Mouse (Mus musculus): Measurements from ENCODE around the gene Lgr6.
"Not testable (repeated sequence)": the region's sequence is repeated elsewhere in the genome, so short reads cannot be mapped to it uniquely, and the experiment has no call there.

Gene Lgr6

GRCm38 (mm10) chr1:135128986-135129385 is 23.9 kb upstream of the Lgr6 start:
- DNase-seq (ENCODE audit: low spot score): no peak

GRCm38 (mm10) chr1:135128011-135128441 is 22.9 kb upstream of the Lgr6 start:
- no peak for DNase-seq (ENCODE audit: low spot score)

- DNase-seq (ENCODE audit: low spot score): no peak
These were observed 21.5 kb upstream of the Lgr6 start for GRCm38 (mm10) chr1:135126443-135127027.

- no peak for DNase-seq (ENCODE audit: low spot score)
These were observed 20.9 kb upstream of the Lgr6 start for GRCm38 (mm10) chr1:135125990-135126389.

GRCm38 (mm10) chr1:135124573-135125363 is 19.7 kb upstream of the Lgr6 start:
- no peak for DNase-seq (ENCODE audit: low spot score)

GRCm38 (mm10) chr1:135112661-135113060 is 7.6 kb upstream of the Lgr6 start:
- no peak for DNase-seq (ENCODE audit: low spot score)

GRCm38 (mm10) chr1:135111271-135111670 is 6.2 kb upstream of the Lgr6 start:
- DNase-seq (ENCODE audit: low spot score): not testable (repeated sequence)

- no peak for DNase-seq (ENCODE audit: low spot score)
These were observed 5.0 kb upstream of the Lgr6 start for GRCm38 (mm10) chr1:135110075-135110474.

- no peak for DNase-seq (ENCODE audit: low spot score)
These were observed 3.5 kb upstream of the Lgr6 start for GRCm38 (mm10) chr1:135108611-135109010.

GRCm38 (mm10) chr1:135105951-135106350 is 875 bp upstream of the Lgr6 start:
- DNase-seq (ENCODE audit: low spot score): no peak

- DNase-seq (ENCODE audit: low spot score): no peak
These were observed 4.7 kb downstream of the Lgr6 start for GRCm38 (mm10) chr1:135100400-135100799.

- no peak for DNase-seq (ENCODE audit: low spot score)
These were observed 6.6 kb downstream of the Lgr6 start for GRCm38 (mm10) chr1:135098441-135098840.

GRCm38 (mm10) chr1:135097441-135097840 is 7.6 kb downstream of the Lgr6 start:
- DNase-seq (ENCODE audit: low spot score): no peak

- DNase-seq (ENCODE audit: low spot score): no peak
These were observed 8.8 kb downstream of the Lgr6 start for GRCm38 (mm10) chr1:135096312-135096711.

- no peak for DNase-seq (ENCODE audit: low spot score)
These were observed 9.9 kb downstream of the Lgr6 start for GRCm38 (mm10) chr1:135095189-135095588.

GRCm38 (mm10) chr1:135094723-135095122 is 10.4 kb downstream of the Lgr6 start:
- no peak for DNase-seq (ENCODE audit: low spot score)

- DNase-seq (ENCODE audit: low spot score): no peak
These were observed 14.2 kb downstream of the Lgr6 start for GRCm38 (mm10) chr1:135090914-135091313.

GRCm38 (mm10) chr1:135089626-135090025 is 15.4 kb downstream of the Lgr6 start:
- DNase-seq (ENCODE audit: low spot score): no peak

GRCm38 (mm10) chr1:135087414-135087813 is 17.7 kb downstream of the Lgr6 start:
- no peak for DNase-seq (ENCODE audit: low spot score)

GRCm38 (mm10) chr1:135086015-135086414 is 19.1 kb downstream of the Lgr6 start:
- DNase-seq (ENCODE audit: low spot score): no peak

GRCm38 (mm10) chr1:135085296-135085871 is 19.7 kb downstream of the Lgr6 start:
- no peak for DNase-seq (ENCODE audit: low spot score)

GRCm38 (mm10) chr1:135083465-135083864 is 21.6 kb downstream of the Lgr6 start:
- no peak for DNase-seq (ENCODE audit: low spot score)

GRCm38 (mm10) chr1:135082267-135082666 is 22.8 kb downstream of the Lgr6 start:
- no peak for DNase-seq (ENCODE audit: low spot score)

Data from left cerebral cortex, adult 11 months (tissue).